Mouse (Mus musculus) liver, postnatal 0 days (tissue): Measurements from ENCODE around the gene Cfap97d2.

Source experiments
- CTCF ChIP-seq: sonication (generic); IDR thresholded peaks from 2 replicates; pipeline ENCODE4 v1.5.1; 2016; ENCODE audit warnings: antibody characterized with exemption, low read depth
- EP300 ChIP-seq: IDR thresholded peaks from 2 replicates; pipeline ENCODE4 v1.6.1; 2016; ENCODE audit warnings: antibody characterized with exemption, low read depth, mild to moderate bottlenecking

DNA sequence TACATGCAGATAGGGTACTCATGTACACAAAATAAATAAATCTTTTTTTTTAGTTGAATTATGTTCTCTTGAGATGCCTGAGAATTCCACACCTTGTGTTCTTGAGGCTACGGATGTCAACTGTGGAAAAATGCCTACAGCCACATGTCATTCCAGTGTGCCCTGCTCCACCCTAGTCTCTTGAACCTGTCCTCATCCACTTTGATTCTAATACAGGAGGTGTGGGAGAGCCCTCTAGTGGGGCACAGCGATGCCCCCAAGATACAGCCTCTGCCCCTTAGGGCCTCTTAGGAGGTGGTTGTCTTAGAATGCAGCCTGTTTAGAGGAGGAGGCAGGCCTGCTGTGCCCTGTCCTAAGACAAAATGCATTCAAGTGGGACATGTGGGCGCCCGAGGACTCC is 17.7 kb upstream of the Cfap97d2 start:
- peak; percentile 43 for TF ChIP-seq CTCF
- no peak for TF ChIP-seq EP300
